Mouse (Mus musculus) G1E (cell line): ENCODE results near the gene 4930579F01Rik.

Experiments used
- CTCF ChIP-seq: IDR thresholded peaks from 2 replicates; pipeline ENCODE4 v1.5.1; 2012; ENCODE audit warnings: low read depth, low read length, inconsistent platforms, mixed read lengths
- GATA1 ChIP-seq: IDR thresholded peaks from 2 replicates; pipeline ENCODE4 v1.6.1; 2012; ENCODE audit warnings: borderline replicate concordance, low read length, inconsistent platforms, mixed read lengths
- POLR2AphosphoS5 ChIP-seq: IDR thresholded peaks from 2 replicates; pipeline ENCODE4 v1.6.1; 2012; ENCODE audit warnings: low read depth, low read length, inconsistent platforms; ENCODE audit not compliant: insufficient replicate concordance
- TAL1 ChIP-seq: conservative IDR thresholded peaks from 2 replicates; pipeline ENCODE4 v1.6.1; 2012; ENCODE audit warnings: low read depth, low read length, inconsistent platforms, mixed read lengths

- TF ChIP-seq POLR2AphosphoS5, result no peak
- no peak for TF ChIP-seq CTCF
- no peak for TF ChIP-seq TAL1
- TF ChIP-seq GATA1, result no peak
Measured at GRCm38 (mm10) chr3:138241371-138241770, 47.7 kb upstream of the 4930579F01Rik start.
